In genomic region chr2:91312578-91313311, GRCm38 (mm10) we compare ENCODE assay signal across 8 mouse cellular contexts. TPM values are rescaled to one million over a fixed set of nuclear protein-coding genes. Genes with fewer than 3 reads are reported as not detected.
DNase-seq lines count a peak whose midpoint lies in the region; ATAC-seq and TF ChIP-seq lines count a peak whose summit lies in the region.

No protein-coding gene starts in this region.

- H3K4me3 ChIP-seq in heart, embryonic 12.5 days, result no peak overlapping the region
- no peak overlapping the region for H3K4me3 ChIP-seq in hindbrain, embryonic 12.5 days
- no peak overlapping the region for H3K4me3 ChIP-seq in midbrain, postnatal 0 days (ENCODE audit: low read depth, low read length)

- DNase-seq in heart, adult 11 months, result peak; percentile 96
- peak; percentile 81 for DNase-seq in adrenal gland, adult 2 months
- DNase-seq in midbrain, postnatal 0 days (ENCODE audit: low spot score), result peak; percentile 30
- DNase-seq in left cerebral cortex, adult 8-10 months (ENCODE audit: low spot score in 2 of 2), result no peak
- no peak for DNase-seq in gastrocnemius, postnatal 36 days

- no peaks in the 10 kb centered on the region for H3K27me3 ChIP-seq in heart, embryonic 12.5 days (replicated peaks)
- H3K27me3 ChIP-seq in hindbrain, embryonic 12.5 days, result no peaks in the 10 kb centered on the region
- no peaks in the 10 kb centered on the region for H3K27me3 ChIP-seq in midbrain, postnatal 0 days (ENCODE audit: insufficient read depth, low read length)

- H3K4me1 ChIP-seq in heart, embryonic 12.5 days (replicated peaks), result peaks cover 10% of the 10 kb centered on the region
- H3K4me1 ChIP-seq in hindbrain, embryonic 12.5 days, result peaks cover 11% of the 10 kb centered on the region
- no peaks in the 10 kb centered on the region for H3K4me1 ChIP-seq in midbrain, postnatal 0 days (ENCODE audit: insufficient read depth, low read length)

- no peak overlapping the region for H3K4me2 ChIP-seq in heart, embryonic 12.5 days
- no peak overlapping the region for H3K4me2 ChIP-seq in hindbrain, embryonic 12.5 days (replicated peaks)
- no peak overlapping the region for H3K4me2 ChIP-seq in midbrain, postnatal 0 days (ENCODE audit: low read depth, low read length, poor library complexity, severe bottlenecking)

- TF ChIP-seq CTCF in midbrain, postnatal 0 days (IDR thresholded peaks at IDR 0.05), result no peak

- H3K9me3 ChIP-seq in heart, embryonic 12.5 days (replicated peaks), result no peaks in the 10 kb centered on the region
- no peaks in the 10 kb centered on the region for H3K9me3 ChIP-seq in hindbrain, embryonic 12.5 days (replicated peaks)
- no peaks in the 10 kb centered on the region for H3K9me3 ChIP-seq in midbrain, postnatal 0 days (ENCODE audit: low read length)

- no peak for ATAC-seq in heart, embryonic 12.5 days (ENCODE audit: insufficient number of reproducible peaks, low FRiP score)
- ATAC-seq in hindbrain, embryonic 12.5 days (ENCODE audit: low FRiP score), result peak; percentile 46; the same call in 1 of the 2 replicates
- ATAC-seq in midbrain, postnatal 0 days (ENCODE audit: low FRiP score), result no peak
- ATAC-seq in erythroblast, adult 5-6 weeks (replicated peaks; ENCODE audit: low FRiP score, poor library complexity, severe bottlenecking), result no peak

- intact Hi-C loops in gastrocnemius, postnatal 36 days (cut with DNase I), result loop anchor here (10.0 kb wide), 1 partner anchor 312 kb away; no protein-coding TSS in a partner anchor

- no peaks in the 10 kb centered on the region for H3K36me3 ChIP-seq in heart, embryonic 12.5 days
- 0 out of 2 replicates have a peak, but pooled peaks cover 5% of the 10 kb centered on the region for H3K36me3 ChIP-seq in hindbrain, embryonic 12.5 days
- no peaks in the 10 kb centered on the region for H3K36me3 ChIP-seq in midbrain, postnatal 0 days (ENCODE audit: insufficient read depth, low read length)

- no peak overlapping the region for H3K9ac ChIP-seq in heart, embryonic 12.5 days
- H3K9ac ChIP-seq in hindbrain, embryonic 12.5 days, result no peak overlapping the region
- H3K9ac ChIP-seq in midbrain, postnatal 0 days (replicated peaks; ENCODE audit: low read length, poor library complexity, severe bottlenecking), result no peak overlapping the region

- 62% methylated on average over 10 of the region's 10 CpGs for WGBS in heart, embryonic 12.5 days
- 23% methylated on average over 10 of the region's 10 CpGs for WGBS in hindbrain, embryonic 12.5 days
- WGBS in midbrain, postnatal 0 days, result 33% methylated on average over 10 of the region's 10 CpGs

- no peak overlapping the region for H3K27ac ChIP-seq in heart, embryonic 12.5 days (ENCODE audit: poor library complexity, severe bottlenecking)
- H3K27ac ChIP-seq in hindbrain, embryonic 12.5 days, result peak overlapping the region; percentile 57; the same call in 1 of the 2 replicates
- no peak overlapping the region for H3K27ac ChIP-seq in midbrain, postnatal 0 days (ENCODE audit: low read depth, low read length)

RNA-seq across cellular contexts. Expression of gene Arfgap2, which starts 48.0 kb away (rescaled TPM):
- polyA plus RNA-seq in heart, embryonic 12.5 days (2016; fragmentation: Nextera tagmentation; extraction: Ambion mirVana), result 73.9 and 74.2 TPM in 2 replicates
- 10 to 100 TPM; 89.3 to 92.3 TPM for total RNA-seq in adrenal gland, adult 2 months (2021)
- 34.1 and 53.6 TPM in 2 replicates for polyA plus RNA-seq in adrenal gland, adult 2 months (2012; rRNA removed)
- polyA plus RNA-seq in hindbrain, embryonic 12.5 days (2016; fragmentation: Nextera tagmentation; extraction: Ambion mirVana), result 84.5 and 85.6 TPM in 2 replicates
- total RNA-seq in midbrain, postnatal 0 days (2014; rRNA removed), result 47.7 and 51.1 TPM in 2 replicates
- 53.0 and 56.8 TPM in 2 replicates for polyA plus RNA-seq in midbrain, postnatal 0 days (2015; fragmentation: Nextera tagmentation; extraction: Ambion mirVana)
- total RNA-seq in erythroblast, adult 5-6 weeks (2015; ENCODE audit: low replicate concordance), result 11.3 and 23.1 TPM in 2 replicates
- total RNA-seq in erythroblast, adult 5-6 weeks (2017; ENCODE audit: low replicate concordance), result 18.7 and 28.9 TPM in 2 replicates
- total RNA-seq in left cerebral cortex, adult 8-10 months (2022), result 10 to 100 TPM; 74.4 to 80.8 (median 79.3) TPM
- 100 to 1,000 TPM; 131 to 132 TPM for total RNA-seq in gastrocnemius, postnatal 36 days (2021)

RNA-seq across cellular contexts. Expression of gene Pacsin3, which starts 57.0 kb away (rescaled TPM):
- polyA plus RNA-seq in heart, embryonic 12.5 days (2016; fragmentation: Nextera tagmentation; extraction: Ambion mirVana), result 30.4 and 31.9 TPM in 2 replicates
- 100 to 1,000 TPM in 1 of 2 experiments, 10 to 100 TPM in 1; 82.8 to 101 TPM for total RNA-seq in adrenal gland, adult 2 months (2021)
- polyA plus RNA-seq in adrenal gland, adult 2 months (2012; rRNA removed), result 56.5 and 69.2 TPM in 2 replicates
- 21.5 and 25.6 TPM in 2 replicates for polyA plus RNA-seq in hindbrain, embryonic 12.5 days (2016; fragmentation: Nextera tagmentation; extraction: Ambion mirVana)
- 17.5 and 22.6 TPM in 2 replicates for total RNA-seq in midbrain, postnatal 0 days (2014; rRNA removed)
- polyA plus RNA-seq in midbrain, postnatal 0 days (2015; fragmentation: Nextera tagmentation; extraction: Ambion mirVana), result 17.7 and 18.7 TPM in 2 replicates
- total RNA-seq in erythroblast, adult 5-6 weeks (2015; ENCODE audit: low replicate concordance), result not detected in 2 replicates
- total RNA-seq in erythroblast, adult 5-6 weeks (2017; ENCODE audit: low replicate concordance), result not detected in 2 replicates
- 10 to 100 TPM; 40.3 to 47.5 (median 45.7) TPM for total RNA-seq in left cerebral cortex, adult 8-10 months (2022)
- 100 to 1,000 TPM; 333 to 372 TPM for total RNA-seq in gastrocnemius, postnatal 36 days (2021)

Comparison
In these comparisons a context has a peak if more than half of its experiments do, and no peak if none do; other contexts are left out.
1. DNase-seq: peak in heart, adult 11 months (single experiment), adrenal gland, adult 2 months (single experiment) and midbrain, postnatal 0 days (single experiment); none in left cerebral cortex, adult 8-10 months (0 of 2) and gastrocnemius, postnatal 36 days (0 of 2).
2. RNA of gene Pacsin3, which starts 57.0 kb away (total RNA-seq): 333 to 372 TPM in gastrocnemius, postnatal 36 days, 82.8 to 101 TPM in adrenal gland, adult 2 months, 40.3 to 47.5 TPM in left cerebral cortex, adult 8-10 months and 17.5 to 22.6 TPM in midbrain, postnatal 0 days; not detected in erythroblast, adult 5-6 weeks; every median in the first group is over 10 times any median in the second.